Mouse (Mus musculus): ENCODE measurements around the gene Slc35f1. TPM values are rescaled to one million over a fixed set of nuclear protein-coding genes. Genes with fewer than 3 reads are reported as not detected.

Gene Slc35f1
- total and polyA plus RNA-seq, 2 experiments = not detected

DNA sequence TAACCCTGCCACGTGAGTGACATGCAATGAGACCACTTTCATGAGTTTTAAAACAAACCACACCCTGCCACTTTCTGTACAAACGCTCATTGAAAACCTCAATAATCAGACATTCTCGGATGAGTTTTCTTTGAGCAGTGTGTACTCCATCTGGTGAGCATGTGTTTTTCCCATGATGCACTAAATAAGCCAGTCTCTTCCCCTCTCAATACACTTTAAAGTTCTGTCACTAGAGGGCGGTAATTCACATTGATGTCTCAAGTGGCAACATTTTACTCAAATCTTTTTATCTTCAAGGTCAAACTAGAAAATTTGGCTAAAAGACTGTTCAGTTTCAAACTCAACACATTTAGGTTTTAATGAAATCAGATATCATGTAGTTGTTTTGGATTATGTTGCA is 68.3 kb downstream of the Slc35f1 start:
- 33% methylated on average over 4 of the region's 4 CpGs for WGBS
- H3K36me3 ChIP-seq (ENCODE audit: control insufficient read depth, insufficient read depth, low read length) = no peaks in the 10 kb centered on the region
- no peak overlapping the region for H3K4me3 ChIP-seq (ENCODE audit: insufficient read depth, low read depth, low read length)
- H3K27me3 ChIP-seq (ENCODE audit: control insufficient read depth, insufficient read depth, low read length) = no peaks in the 10 kb centered on the region
- peak; percentile 38 for DNase-seq (ENCODE audit: extremely low read depth, low read depth, low spot score)
- no peak overlapping the region for H3K27ac ChIP-seq (replicated peaks; ENCODE audit: insufficient read depth, low read depth, low read length)
- no peaks in the 10 kb centered on the region; the same call in 1 of the 2 replicates for H3K4me1 ChIP-seq (ENCODE audit: control insufficient read depth, insufficient read depth, low read length)
- TF ChIP-seq CTCF (IDR thresholded peaks at IDR 0.05; ENCODE audit: low read depth, low read length) = 0 out of 2 replicates have a peak, but pooled peaks have one; percentile 10
- no peak for TF ChIP-seq POLR2A (IDR thresholded peaks at IDR 0.05; ENCODE audit: extremely low read depth, insufficient read depth, low read length)
- H3K9ac ChIP-seq (ENCODE audit: low read depth, low read length) = no peak overlapping the region
- H3K79me2 ChIP-seq (ENCODE audit: control insufficient read depth, insufficient read depth, low read length) = no peaks in the 10 kb centered on the region

DNA sequence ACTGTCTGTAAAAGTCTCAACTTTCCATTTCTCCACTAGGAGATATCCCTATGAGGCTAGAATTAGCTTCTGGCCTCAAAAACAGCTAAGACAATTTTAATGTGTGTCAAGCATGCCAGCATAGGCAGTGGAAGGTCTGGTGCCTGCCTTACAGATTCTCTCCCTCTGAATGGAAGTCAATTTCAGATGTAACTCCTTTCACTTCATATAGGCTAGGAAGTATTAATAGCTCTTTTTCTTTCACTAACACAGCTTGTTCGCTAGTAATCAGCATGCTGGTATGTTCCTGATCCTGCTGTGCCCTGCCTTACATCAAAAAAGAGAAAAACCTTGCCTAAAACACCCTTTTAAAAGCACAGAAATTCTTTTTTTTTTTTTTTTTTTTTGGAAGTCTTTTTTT is 70.2 kb downstream of the Slc35f1 start:
- Histone ChIP-seq H3K4me3 (ENCODE audit: insufficient read depth, low read depth, low read length) (no peak overlapping the region), H3K9ac (ENCODE audit: low read depth, low read length) (no peak overlapping the region), H3K27ac (replicated peaks; ENCODE audit: insufficient read depth, low read depth, low read length) (no peak overlapping the region), H3K79me2 (ENCODE audit: control insufficient read depth, insufficient read depth, low read length) (no peaks in the 10 kb centered on the region), H3K36me3 (ENCODE audit: control insufficient read depth, insufficient read depth, low read length) (no peaks in the 10 kb centered on the region), H3K27me3 (ENCODE audit: control insufficient read depth, insufficient read depth, low read length) (no peaks in the 10 kb centered on the region), H3K4me1 (ENCODE audit: control insufficient read depth, insufficient read depth, low read length) (no peaks in the 10 kb centered on the region; the same call in 1 of the 2 replicates)
- 86% methylated on average over 1 of the region's 1 CpGs for WGBS
- no peak for DNase-seq (ENCODE audit: extremely low read depth, low read depth, low spot score)
- TF ChIP-seq CTCF (IDR thresholded peaks at IDR 0.05; ENCODE audit: low read depth, low read length) (no peak), POLR2A (IDR thresholded peaks at IDR 0.05; ENCODE audit: extremely low read depth, insufficient read depth, low read length) (no peak)

DNA sequence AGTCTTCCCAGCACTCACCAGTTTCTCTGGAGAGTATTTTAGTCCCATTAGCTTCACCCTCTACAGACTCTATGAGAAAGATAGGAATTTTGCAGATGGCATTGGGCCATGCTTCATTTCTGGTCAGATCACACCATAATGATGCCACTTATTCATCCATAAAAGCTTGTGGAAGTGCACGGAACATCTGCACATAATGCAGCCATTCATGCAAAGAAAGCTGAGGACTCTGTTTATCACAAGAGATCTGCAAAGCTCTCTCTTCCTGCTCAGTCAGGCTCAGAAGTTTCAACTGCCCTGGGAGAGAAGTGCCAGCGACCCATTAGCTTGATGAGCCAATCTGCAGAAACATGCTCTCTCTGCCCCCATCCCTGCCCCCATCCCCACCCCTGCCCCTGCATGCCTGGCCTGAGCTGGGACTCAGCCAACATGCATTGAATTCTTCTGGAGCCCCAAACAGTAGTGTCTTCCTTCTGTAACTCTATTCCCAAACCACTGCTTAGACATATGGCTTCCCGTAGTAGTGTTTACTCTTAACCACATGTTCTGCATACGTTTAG is 89.7 kb downstream of the Slc35f1 start:
- DNase-seq (ENCODE audit: extremely low read depth, low read depth, low spot score) = no peak
- no peak for TF ChIP-seq CTCF (IDR thresholded peaks at IDR 0.05; ENCODE audit: low read depth, low read length)
- TF ChIP-seq POLR2A (IDR thresholded peaks at IDR 0.05; ENCODE audit: extremely low read depth, insufficient read depth, low read length) = no peak
- Histone ChIP-seq H3K4me3 (ENCODE audit: insufficient read depth, low read depth, low read length) (no peak overlapping the region), H3K9ac (ENCODE audit: low read depth, low read length) (no peak overlapping the region), H3K36me3 (ENCODE audit: control insufficient read depth, insufficient read depth, low read length) (no peaks in the 10 kb centered on the region), H3K27ac (replicated peaks; ENCODE audit: insufficient read depth, low read depth, low read length) (no peak overlapping the region), H3K27me3 (ENCODE audit: control insufficient read depth, insufficient read depth, low read length) (no peaks in the 10 kb centered on the region), H3K79me2 (ENCODE audit: control insufficient read depth, insufficient read depth, low read length) (no peaks in the 10 kb centered on the region), H3K4me1 (ENCODE audit: control insufficient read depth, insufficient read depth, low read length) (no peaks in the 10 kb centered on the region)
- WGBS = 64% methylated on average over 4 of the region's 4 CpGs

GRCm38 (mm10) chr10:52787075-52787474 is 96.7 kb downstream of the Slc35f1 start:
- Histone ChIP-seq H3K27ac (replicated peaks; ENCODE audit: insufficient read depth, low read depth, low read length) (no peak overlapping the region), H3K27me3 (ENCODE audit: control insufficient read depth, insufficient read depth, low read length) (no peaks in the 10 kb centered on the region), H3K4me3 (ENCODE audit: insufficient read depth, low read depth, low read length) (no peak overlapping the region), H3K4me1 (ENCODE audit: control insufficient read depth, insufficient read depth, low read length) (no peaks in the 10 kb centered on the region), H3K79me2 (ENCODE audit: control insufficient read depth, insufficient read depth, low read length) (no peaks in the 10 kb centered on the region), H3K36me3 (ENCODE audit: control insufficient read depth, insufficient read depth, low read length) (no peaks in the 10 kb centered on the region), H3K9ac (ENCODE audit: low read depth, low read length) (no peak overlapping the region)
- DNase-seq (ENCODE audit: extremely low read depth, low read depth, low spot score) = no peak
- 74% methylated on average over 2 of the region's 2 CpGs for WGBS
- no peak for TF ChIP-seq POLR2A (IDR thresholded peaks at IDR 0.05; ENCODE audit: extremely low read depth, insufficient read depth, low read length)
- TF ChIP-seq CTCF (IDR thresholded peaks at IDR 0.05; ENCODE audit: low read depth, low read length) = no peak

GRCm38 (mm10) chr10:52791560-52791959 is 101.2 kb downstream of the Slc35f1 start:
- Histone ChIP-seq H3K9ac (ENCODE audit: low read depth, low read length) (no peak overlapping the region), H3K4me3 (ENCODE audit: insufficient read depth, low read depth, low read length) (no peak overlapping the region), H3K4me1 (ENCODE audit: control insufficient read depth, insufficient read depth, low read length) (no peaks in the 10 kb centered on the region), H3K27me3 (ENCODE audit: control insufficient read depth, insufficient read depth, low read length) (no peaks in the 10 kb centered on the region), H3K36me3 (ENCODE audit: control insufficient read depth, insufficient read depth, low read length) (no peaks in the 10 kb centered on the region), H3K27ac (replicated peaks; ENCODE audit: insufficient read depth, low read depth, low read length) (no peak overlapping the region), H3K79me2 (ENCODE audit: control insufficient read depth, insufficient read depth, low read length) (no peaks in the 10 kb centered on the region)
- 88% methylated on average over 6 of the region's 6 CpGs for WGBS
- TF ChIP-seq POLR2A (IDR thresholded peaks at IDR 0.05; ENCODE audit: extremely low read depth, insufficient read depth, low read length) = no peak
- no peak for TF ChIP-seq CTCF (IDR thresholded peaks at IDR 0.05; ENCODE audit: low read depth, low read length)
- no peak for DNase-seq (ENCODE audit: extremely low read depth, low read depth, low spot score)

- no peak for TF ChIP-seq CTCF (IDR thresholded peaks at IDR 0.05; ENCODE audit: low read depth, low read length)
- TF ChIP-seq POLR2A (IDR thresholded peaks at IDR 0.05; ENCODE audit: extremely low read depth, insufficient read depth, low read length) = no peak
- Histone ChIP-seq H3K27me3 (ENCODE audit: control insufficient read depth, insufficient read depth, low read length) (no peaks in the 10 kb centered on the region), H3K27ac (replicated peaks; ENCODE audit: insufficient read depth, low read depth, low read length) (no peak overlapping the region), H3K4me3 (ENCODE audit: insufficient read depth, low read depth, low read length) (no peak overlapping the region), H3K79me2 (ENCODE audit: control insufficient read depth, insufficient read depth, low read length) (no peaks in the 10 kb centered on the region), H3K4me1 (ENCODE audit: control insufficient read depth, insufficient read depth, low read length) (no peaks in the 10 kb centered on the region), H3K36me3 (ENCODE audit: control insufficient read depth, insufficient read depth, low read length) (no peaks in the 10 kb centered on the region), H3K9ac (ENCODE audit: low read depth, low read length) (no peak overlapping the region)
- WGBS = 88% methylated on average over 4 of the region's 4 CpGs
- DNase-seq (ENCODE audit: extremely low read depth, low read depth, low spot score) = no peak
These were observed 107.1 kb downstream of the Slc35f1 start for GRCm38 (mm10) chr10:52797454-52797853.

Measured in liver, adult 2 months (tissue).